Mouse (Mus musculus) lung, postnatal 0 days (tissue): ENCODE data around the gene Adcy2. TPM values are rescaled to one million over a fixed set of nuclear protein-coding genes. Genes with fewer than 3 reads are reported as not detected.

Experiments used
- ATAC-seq: fragments of 200-750 bp; cut with Nextera tagmentation; 2 replicates; pipeline ENCODE4 v1.8.0; 2017; ENCODE audit warnings: moderate library complexity
- DNase-seq: peaks from one replicate; pipeline ENCODE4 v3.0.0-alpha.2; 2016; ENCODE audit warnings: low spot score
- H3K27ac ChIP-seq: fragments of 300-500 bp; sonication (generic); 2 replicates; pipeline ENCODE4 v1.5.1; 2014; ENCODE audit warnings: antibody characterized with exemption, mild to moderate bottlenecking, low read length, mixed read lengths
- H3K27me3 ChIP-seq: fragments of 300-500 bp; sonication (generic); replicated peaks from 2 replicates; pipeline ENCODE4 v1.6.1; 2014; ENCODE audit warnings: low read length, mixed read lengths; ENCODE audit not compliant: insufficient read depth
- H3K36me3 ChIP-seq: fragments of 300-500 bp; sonication (generic); 2 replicates; pipeline ENCODE4 v1.6.1; 2014; ENCODE audit warnings: low read length, mixed read lengths; ENCODE audit not compliant: insufficient read depth
- H3K4me1 ChIP-seq: fragments of 300-500 bp; sonication (generic); 2 replicates; pipeline ENCODE4 v1.6.1; 2014; ENCODE audit warnings: antibody characterized with exemption, low read depth, low read length, mixed read lengths; ENCODE audit not compliant: insufficient read depth
- H3K4me2 ChIP-seq: fragments of 300-500 bp; sonication (generic); replicated peaks from 2 replicates; pipeline ENCODE4 v1.6.1; 2014; ENCODE audit warnings: low read depth, mild to moderate bottlenecking, low read length, moderate library complexity, mixed read lengths
- H3K4me3 ChIP-seq: fragments of 300-500 bp; sonication (generic); 2 replicates; pipeline ENCODE4 v1.5.1; 2014; ENCODE audit warnings: low read depth, low read length
- H3K9ac ChIP-seq: fragments of 300-500 bp; sonication (generic); replicated peaks from 2 replicates; pipeline ENCODE4 v1.6.1; 2014; ENCODE audit warnings: low read depth, mild to moderate bottlenecking
- H3K9me3 ChIP-seq: fragments of 300-500 bp; sonication (generic); 2 replicates; pipeline ENCODE4 v1.6.1; 2016; ENCODE audit warnings: low read length, mixed read lengths
- CTCF ChIP-seq: IDR thresholded peaks from 2 replicates; pipeline ENCODE4 v1.5.1; 2016; ENCODE audit warnings: antibody characterized with exemption, mild to moderate bottlenecking
- EP300 ChIP-seq: IDR thresholded peaks from 2 replicates; pipeline ENCODE4 v1.6.1; 2016; ENCODE audit warnings: antibody characterized with exemption, mild to moderate bottlenecking, control low read depth
- WGBS: fragments of 180-500 bp; shearing (Covaris S2); extraction: QIAGEN DNeasy Blood & Tissue Kit; methylation state at CpG from one replicate; pipeline ENCODE4 v1.1.7; 2014; 5-methylcytosine and 5-hydroxymethylcytosine counted together
- polyA plus RNA-seq: library from polyadenylated mRNA; unstranded; fragments of >200 nt; fragmentation: Nextera tagmentation; extraction: Ambion mirVana; gene quantifications from 2 replicates; pipeline ENCODE4 v1.2.1, GENCODE M21; 2015

Adcy2 gene
- polyA plus RNA-seq, 1 experiment from 2014 or later: 12.5 TPM

GRCm38 (mm10) chr13:68826461-68826860, 172.9 kb downstream of the Adcy2 start:
- Histone ChIP-seq H3K9me3 (no peaks in the 10 kb centered on the region), H3K36me3 (no peaks in the 10 kb centered on the region), H3K27ac (no peak overlapping the region), H3K27me3 (no peaks in the 10 kb centered on the region), H3K4me2 (no peak overlapping the region), H3K9ac (no peak overlapping the region), H3K4me3 (no peak overlapping the region), H3K4me1 (peaks cover 3% of the 10 kb centered on the region; the same call in 1 of the 2 replicates)
- ATAC-seq (no peak), DNase-seq (no peak)
- TF ChIP-seq EP300: no peak
- 93% methylated on average over 1 of the region's 1 CpGs for WGBS

DNA sequence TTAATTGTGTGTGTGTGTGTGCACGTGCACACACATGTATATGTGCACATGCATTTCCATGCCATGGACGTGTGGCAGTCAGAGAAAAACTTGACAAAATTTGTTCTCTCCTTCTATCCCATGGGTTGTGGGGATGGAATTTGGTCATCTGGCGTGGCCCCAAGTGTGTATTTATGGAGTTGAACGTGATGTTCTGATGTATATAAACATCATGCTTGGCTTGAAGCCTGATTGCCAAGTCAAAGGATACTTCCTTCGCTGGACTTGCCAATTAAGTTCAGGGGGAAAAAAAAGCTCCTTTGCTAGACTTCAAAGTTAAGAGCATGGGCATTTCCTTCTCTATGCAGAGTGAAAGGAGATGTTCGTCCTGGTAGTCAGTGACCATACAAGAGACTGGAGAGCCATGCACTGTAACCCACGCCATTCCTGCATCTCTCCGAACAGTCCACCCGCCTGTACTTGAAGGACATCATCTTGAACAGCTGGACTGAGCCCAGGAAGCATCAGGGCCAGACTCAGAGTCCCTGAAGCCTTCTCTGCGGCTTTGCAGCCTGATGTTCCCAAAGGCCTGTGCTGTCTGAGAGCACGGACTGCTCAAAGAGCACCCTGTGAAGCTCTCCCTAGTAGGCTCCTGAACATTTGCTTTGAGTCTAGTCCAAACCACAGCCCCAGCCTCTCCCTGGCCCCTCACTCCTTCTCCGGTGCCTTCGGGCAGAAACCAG, 178.3 kb downstream of the Adcy2 start:
- TF ChIP-seq EP300: peak; percentile 77
- no peak for TF ChIP-seq CTCF
- Histone ChIP-seq H3K9ac (no peak overlapping the region), H3K9me3 (no peaks in the 10 kb centered on the region), H3K36me3 (no peaks in the 10 kb centered on the region), H3K4me3 (no peak overlapping the region), H3K27ac (peak overlapping the region; percentile 75), H3K4me2 (no peak overlapping the region), H3K27me3 (no peaks in the 10 kb centered on the region), H3K4me1 (peaks cover 3% of the 10 kb centered on the region; the same call in 1 of the 2 replicates)
- WGBS: 56% methylated on average over 13 of the region's 13 CpGs
- ATAC-seq (peak; percentile 81), DNase-seq (peak; percentile 76)

DNA sequence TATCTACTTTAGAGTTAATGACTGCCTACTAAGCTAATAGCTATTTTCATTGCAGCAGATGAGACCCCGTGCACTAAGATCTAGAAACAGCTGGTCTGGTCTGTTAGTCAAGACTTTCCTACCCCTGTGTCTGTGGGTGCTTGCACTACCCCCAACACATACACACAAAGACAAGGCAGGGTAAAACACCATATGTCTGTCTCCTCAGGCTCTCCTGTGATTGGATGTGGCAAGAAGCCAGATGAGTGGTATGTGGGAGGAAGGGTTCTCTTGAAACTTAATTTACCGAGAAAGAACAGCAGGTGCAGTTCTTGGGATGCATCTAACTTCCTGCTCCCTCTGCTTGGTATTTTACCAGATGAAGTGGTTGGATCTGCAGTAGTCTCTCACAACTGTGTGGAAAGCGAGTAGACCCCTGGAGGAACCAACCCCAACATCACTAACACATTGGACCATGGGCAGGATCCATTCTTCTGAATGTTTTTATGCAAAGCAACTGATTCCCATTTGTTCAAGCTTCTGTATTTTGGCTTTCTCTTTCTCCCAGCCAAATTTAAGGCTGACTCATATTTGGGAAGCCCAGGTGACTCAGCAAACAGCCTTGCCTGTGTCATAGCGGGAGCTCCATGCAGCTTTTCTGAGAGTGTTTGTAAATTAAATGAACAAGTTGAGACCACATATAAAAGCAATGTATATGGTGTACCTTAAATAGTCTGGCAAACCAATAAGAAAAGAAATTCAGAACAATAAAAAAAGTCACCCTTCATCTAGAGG, 183.4 kb downstream of the Adcy2 start:
- Histone ChIP-seq H3K27ac (no peak overlapping the region), H3K4me1 (no peaks in the 10 kb centered on the region), H3K36me3 (no peaks in the 10 kb centered on the region), H3K9ac (no peak overlapping the region), H3K27me3 (no peaks in the 10 kb centered on the region), H3K4me2 (no peak overlapping the region), H3K9me3 (no peaks in the 10 kb centered on the region), H3K4me3 (no peak overlapping the region)
- ATAC-seq (no peak), DNase-seq (no peak)
- TF ChIP-seq EP300: no peak
- no peak for TF ChIP-seq CTCF
- WGBS: 72% methylated on average over 4 of the region's 4 CpGs

GRCm38 (mm10) chr13:68811185-68811584, 188.2 kb downstream of the Adcy2 start:
- 91% methylated on average over 3 of the region's 3 CpGs for WGBS
- TF ChIP-seq EP300 (no peak), CTCF (no peak)
- ATAC-seq: no peak
- no peaks in the 10 kb centered on the region for H3K4me1 ChIP-seq
- no peak overlapping the region for H3K27ac ChIP-seq
- no peaks in the 10 kb centered on the region for H3K27me3 ChIP-seq
- H3K9me3 ChIP-seq: no peaks in the 10 kb centered on the region
- H3K9ac ChIP-seq: no peak overlapping the region
- no peak for DNase-seq
- H3K36me3 ChIP-seq: no peaks in the 10 kb centered on the region
- H3K4me3 ChIP-seq: no peak overlapping the region
- no peak overlapping the region for H3K4me2 ChIP-seq

- H3K4me2 ChIP-seq: no peak overlapping the region
- WGBS: 62% methylated on average over 6 of the region's 6 CpGs
- no peaks in the 10 kb centered on the region for H3K9me3 ChIP-seq
- H3K4me3 ChIP-seq: no peak overlapping the region
- H3K27ac ChIP-seq: no peak overlapping the region
- TF ChIP-seq EP300 (no peak), CTCF (peak; percentile 43)
- no peaks in the 10 kb centered on the region for H3K27me3 ChIP-seq
- no peak overlapping the region for H3K9ac ChIP-seq
- H3K4me1 ChIP-seq: no peaks in the 10 kb centered on the region
- DNase-seq (no peak), ATAC-seq (no peak)
- no peaks in the 10 kb centered on the region for H3K36me3 ChIP-seq
Observed at GRCm38 (mm10) chr13:68799777-68800176, 199.6 kb downstream of the Adcy2 start.

DNA sequence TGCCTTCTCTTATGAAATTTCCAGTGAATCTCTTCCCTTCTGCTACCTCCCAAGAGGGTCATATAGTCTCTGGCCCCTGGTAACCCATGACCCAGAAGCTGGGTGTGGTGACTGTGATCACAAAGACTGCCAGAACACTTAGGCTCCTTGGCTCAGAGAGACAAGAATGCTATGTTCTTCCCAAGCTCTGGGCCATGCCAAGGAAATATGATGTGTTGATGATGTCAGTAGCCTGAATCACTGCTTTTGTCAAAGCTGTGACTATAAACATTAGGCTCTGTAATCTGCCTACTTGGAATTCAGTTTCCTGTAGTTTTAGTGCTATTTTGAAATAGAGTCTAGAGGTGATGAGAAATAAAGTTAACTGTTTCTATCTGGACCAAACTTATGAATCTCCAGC, 206.1 kb downstream of the Adcy2 start:
- H3K36me3 ChIP-seq: no peaks in the 10 kb centered on the region
- H3K4me1 ChIP-seq: no peaks in the 10 kb centered on the region
- no peak overlapping the region for H3K4me2 ChIP-seq
- no peaks in the 10 kb centered on the region for H3K27me3 ChIP-seq
- TF ChIP-seq EP300 (peak; percentile 97), CTCF (no peak)
- peak; percentile 93 for ATAC-seq
- no peak overlapping the region for H3K9ac ChIP-seq
- H3K4me3 ChIP-seq: no peak overlapping the region
- H3K9me3 ChIP-seq: no peaks in the 10 kb centered on the region
- DNase-seq: peak; percentile 93
- H3K27ac ChIP-seq: no peak overlapping the region
